Mouse (Mus musculus) embryo, embryonic 9.5 days (tissue): Measurements from ENCODE around the gene Fcmr.
A peak's percentile ranks its signal among the peaks of the same experiment; 100 is the strongest.

Source experiments
- DNase-seq: peaks from one replicate; pipeline ENCODE4 v3.0.0-alpha.2; 2017; ENCODE audit errors: extremely low spot score

Gene Fcmr

DNA sequence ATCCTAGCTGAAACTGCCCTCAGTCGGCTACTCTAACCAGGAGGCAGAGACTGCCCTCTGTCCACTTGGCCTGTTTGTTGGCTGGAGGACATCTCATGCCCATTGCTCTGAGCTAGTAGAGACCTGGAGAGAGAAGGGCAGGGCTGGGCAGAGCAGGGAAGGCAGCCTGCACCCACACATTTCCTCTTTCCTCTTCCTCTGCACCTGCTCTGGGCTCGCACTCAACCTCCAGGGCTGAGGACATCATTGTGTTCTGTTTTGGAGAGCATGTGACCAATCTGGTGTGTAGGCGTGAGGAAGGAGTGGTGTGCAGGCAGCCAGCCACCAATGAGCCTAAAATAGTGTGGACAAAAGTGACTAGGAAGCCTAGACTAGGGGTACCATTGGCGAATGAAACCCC, 1.2 kb upstream of the Fcmr start:
- DNase-seq = no peak

DNA sequence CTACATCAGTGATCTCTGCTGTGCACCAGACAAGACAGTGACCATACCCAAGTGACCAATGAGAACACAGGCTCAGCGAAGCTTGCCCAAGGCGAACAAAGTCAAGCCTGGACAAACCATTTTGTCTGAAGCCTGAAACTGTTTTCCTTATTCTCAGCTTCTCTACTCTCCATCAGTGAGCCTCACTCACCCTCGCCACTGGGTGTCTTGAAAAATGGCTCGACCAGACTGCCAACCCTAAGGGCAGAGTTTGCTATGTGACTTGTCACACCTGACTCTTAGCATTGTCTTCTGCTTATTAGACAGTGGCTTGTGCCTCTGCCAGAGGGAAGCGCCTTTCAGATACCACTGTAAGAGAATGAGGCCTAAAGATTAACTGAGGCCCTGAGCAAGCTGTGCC, 728 bp upstream of the Fcmr start:
- no peak for DNase-seq

DNA sequence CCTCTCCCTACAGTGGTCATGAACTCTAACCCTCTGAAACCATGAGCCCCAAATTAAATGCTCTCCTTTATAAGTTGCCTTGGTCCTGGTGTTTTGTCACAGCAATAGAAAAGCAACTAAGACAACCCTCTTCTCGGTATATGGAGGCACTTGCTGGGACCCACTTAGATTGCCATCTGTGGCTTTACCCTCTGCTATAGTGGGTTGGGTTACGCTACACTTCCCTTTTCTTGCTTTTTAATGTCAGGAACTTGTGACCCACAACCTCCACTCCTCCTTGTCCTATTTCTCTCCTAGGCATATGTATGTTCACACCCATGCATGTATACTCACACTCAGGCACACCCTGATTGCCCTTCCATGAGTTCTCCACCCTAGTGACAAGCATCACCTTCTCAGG, 7.4 kb downstream of the Fcmr start:
- DNase-seq = no peak

DNA sequence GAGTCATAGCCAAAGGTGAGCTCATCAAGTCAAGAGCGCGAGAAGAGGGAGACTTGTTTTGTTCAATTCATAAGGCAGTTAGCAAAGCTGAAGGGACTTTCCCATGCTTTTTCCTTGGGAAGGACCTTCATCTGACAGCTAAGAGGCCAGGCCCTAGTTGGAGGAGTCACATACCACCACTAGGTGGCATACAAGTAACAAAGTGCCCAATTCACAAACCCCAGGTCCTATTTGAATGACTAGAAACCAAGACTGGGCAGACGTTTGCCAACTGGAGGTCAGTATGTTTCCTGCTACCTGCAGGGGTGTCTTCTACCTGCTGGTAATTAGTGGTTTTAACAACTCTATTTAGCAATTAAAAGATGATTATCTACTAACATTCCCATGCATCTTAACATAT, 9.7 kb downstream of the Fcmr start:
- peak; percentile 48 for DNase-seq

DNA sequence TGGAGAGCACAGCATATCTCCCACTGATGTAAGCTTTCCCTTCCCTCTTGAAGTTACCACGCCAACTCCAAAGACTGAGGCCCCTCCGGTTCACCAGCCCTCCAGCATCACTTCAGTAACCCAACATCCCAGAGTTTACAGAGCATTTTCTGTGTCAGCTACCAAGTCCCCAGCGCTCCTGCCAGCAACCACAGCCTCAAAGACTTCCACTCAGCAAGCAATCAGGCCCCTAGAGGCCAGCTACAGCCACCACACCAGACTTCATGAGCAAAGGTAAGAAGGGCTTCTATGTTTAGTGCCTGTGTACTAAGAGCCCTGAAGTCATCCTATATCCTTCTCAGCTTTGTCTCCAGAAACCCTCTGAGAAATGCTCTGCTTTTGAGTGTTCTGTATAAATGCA, 10.4 kb downstream of the Fcmr start:
- DNase-seq = no peak

DNA sequence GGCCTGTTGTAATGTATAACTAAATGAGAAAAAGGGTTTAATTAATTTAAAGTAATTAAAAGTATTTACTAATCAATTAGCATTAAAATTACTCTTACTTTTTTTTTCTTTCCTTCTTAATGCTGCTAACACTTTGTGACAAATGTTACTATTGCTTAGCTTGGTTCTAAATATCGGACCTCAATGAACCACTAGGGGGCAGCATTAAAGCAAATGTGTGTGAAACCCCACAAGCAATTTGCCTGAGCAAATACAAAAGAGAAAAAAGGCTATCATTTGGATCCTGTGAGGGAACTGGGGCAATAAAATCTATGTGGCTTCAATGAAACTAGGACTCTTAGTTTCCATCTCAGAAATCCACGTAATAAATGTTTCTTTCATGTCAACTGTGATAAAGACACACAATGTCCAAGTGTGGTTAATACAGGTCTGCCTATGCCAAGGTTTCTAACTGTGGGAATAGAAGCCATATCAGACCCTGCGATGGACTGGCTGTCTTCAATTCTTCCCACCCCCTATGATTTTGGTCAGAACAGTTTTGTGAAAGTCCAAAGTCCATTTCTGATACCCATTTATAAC, 11.6 kb downstream of the Fcmr start:
- DNase-seq = peak; percentile 60

DNA sequence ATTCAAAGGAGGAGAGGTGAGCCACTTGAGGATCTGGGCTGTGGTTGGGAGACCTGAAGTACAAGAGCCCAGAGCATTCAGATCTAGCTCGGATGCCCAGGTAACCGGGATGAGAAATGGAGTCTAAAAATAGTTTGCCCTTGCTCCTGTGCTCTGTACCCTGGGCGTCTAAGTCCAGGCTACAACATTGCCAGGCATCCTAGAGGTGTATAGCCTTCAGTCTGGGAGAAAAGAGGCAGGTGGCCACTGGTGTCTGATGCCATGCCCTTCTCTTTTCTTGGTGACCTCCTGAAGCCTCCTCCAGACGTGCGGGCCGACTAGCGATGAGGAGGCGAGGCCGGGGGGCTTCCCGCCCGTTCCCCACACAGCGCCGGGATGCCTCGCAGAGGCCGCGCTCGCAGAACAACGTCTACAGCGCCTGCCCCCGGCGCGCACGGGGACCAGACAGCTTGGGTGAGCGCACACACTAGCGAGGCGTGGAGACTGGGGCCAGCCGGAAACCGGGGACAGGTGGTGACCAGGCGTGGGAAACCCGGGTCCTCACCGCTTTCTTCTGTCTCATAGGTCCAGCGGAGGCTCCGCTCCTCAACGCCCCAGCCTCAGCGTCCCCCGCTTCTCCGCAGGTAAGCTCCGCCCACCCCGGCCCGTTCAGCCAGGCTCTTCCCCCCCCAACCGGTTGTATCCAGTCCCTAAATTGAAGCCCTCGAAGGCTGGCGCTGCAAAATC, 12.6 kb downstream of the Fcmr start:
- peak; percentile 43 for DNase-seq

DNA sequence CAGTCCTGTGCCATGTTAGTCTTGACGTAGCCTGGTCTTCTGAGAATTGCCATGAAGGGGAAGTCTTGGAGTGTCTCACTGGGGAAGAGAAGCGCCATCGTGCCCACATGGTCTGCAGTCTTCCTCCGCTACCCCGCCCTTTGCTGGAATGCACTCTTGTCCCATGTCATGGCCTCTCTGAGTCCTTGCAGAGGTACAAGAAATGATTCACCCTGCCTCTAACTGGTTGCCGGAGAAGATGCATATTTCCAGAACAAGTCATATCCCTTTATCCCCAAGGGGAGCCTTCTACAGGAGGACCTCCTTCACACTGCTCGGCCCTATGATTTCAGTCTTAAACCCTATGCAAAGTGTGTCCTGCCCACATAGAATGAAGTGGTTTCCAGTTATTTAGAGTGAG, 14.5 kb downstream of the Fcmr start:
- no peak for DNase-seq

DNA sequence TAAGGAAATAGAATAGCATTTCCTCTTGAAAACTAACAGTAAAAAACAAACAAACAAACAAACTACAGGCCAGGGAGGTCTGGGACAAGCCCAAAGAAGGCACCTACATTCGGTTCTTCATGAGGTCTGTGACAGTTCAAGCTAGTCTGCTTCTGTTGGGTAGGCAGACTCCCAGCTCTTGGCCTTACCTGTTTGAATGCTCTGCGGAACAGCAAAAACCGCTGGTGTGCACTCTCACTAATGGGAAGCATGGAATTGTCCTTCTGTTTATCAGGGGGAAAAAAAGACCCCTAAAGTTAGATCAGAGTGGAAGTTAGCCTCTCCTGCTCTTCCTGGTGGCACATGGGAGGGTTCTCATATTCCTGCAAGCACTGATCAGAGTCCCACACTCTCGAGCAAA, 17.7 kb downstream of the Fcmr start:
- DNase-seq = no peak

DNA sequence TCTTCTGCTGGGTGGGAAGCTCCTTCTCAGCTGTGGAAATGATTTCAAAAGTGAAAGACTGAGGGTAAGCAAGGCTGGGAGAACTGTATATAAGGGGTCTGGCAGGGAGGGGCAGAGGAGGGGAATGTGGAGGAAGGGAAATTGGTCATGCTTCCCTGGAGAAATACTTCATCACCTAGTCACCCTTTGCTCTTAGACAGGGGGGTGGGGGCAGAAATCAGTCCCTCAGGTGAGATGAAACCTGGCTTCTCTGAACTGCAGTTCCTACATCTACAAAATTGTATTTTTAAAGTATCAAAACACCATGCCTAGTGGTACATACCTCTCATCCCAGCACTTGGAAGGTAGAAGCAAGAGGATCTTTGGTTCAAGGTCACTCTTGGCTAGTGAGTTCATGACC, 21.9 kb downstream of the Fcmr start, which contains the start of gene Il24:
TSS of gene Il24 (minus strand) at position 101 of the 400 bp plus-strand sequence.
- DNase-seq = no peak

DNA sequence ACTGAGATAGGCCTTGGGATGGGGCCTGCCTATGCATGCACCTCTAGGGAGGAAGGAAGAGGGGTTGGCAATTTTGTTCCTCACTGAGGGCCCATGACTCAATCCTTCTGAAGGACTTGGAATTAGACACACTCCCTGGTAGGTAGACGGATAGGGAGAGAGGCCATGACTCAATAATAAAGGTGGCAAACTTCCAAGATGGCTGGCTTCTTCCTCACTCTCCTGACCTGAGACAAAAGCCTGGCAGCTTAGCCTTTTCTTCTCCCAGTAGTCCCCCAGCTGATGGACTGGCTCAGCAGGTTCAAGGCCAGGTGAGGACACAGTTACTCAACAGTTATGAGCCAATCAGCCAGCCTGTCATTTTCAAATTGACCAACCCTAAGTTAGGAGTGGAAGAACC, 27.0 kb downstream of the Fcmr start:
- no peak for DNase-seq

DNA sequence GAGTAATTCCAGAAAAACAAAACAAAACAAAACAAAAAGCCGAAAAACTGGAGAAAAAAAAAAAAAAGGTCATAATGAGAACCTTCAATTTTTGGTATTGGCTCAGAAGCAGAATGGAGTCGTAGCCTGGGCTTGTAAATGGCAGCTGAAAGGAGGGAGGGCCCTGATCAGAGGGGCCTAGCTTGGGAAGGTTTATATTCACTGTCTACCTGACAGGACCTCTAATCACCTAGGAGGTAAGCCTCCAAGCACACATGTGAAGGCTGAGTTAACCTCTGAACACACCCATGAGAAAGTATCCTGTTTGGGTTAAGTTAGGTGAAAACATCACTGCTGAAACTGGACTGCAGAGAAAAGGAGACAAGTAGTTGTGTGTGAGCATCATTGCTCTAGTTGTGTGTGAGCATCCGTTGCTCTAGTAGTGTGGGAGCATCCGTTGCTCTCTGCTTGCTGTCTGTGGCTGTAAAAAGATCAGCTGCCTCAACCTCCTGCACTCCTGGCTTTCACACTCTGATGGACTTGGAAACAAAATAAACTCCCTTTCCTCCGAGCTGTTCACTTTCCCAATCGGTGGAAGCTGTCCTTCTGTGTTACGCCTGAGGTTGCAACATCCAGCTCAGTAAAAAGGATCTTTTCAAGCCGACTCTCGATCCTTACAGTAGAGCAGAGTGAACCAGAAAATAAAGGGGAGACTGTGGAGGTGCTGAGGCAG, 28.0 kb downstream of the Fcmr start:
- no peak for DNase-seq

DNA sequence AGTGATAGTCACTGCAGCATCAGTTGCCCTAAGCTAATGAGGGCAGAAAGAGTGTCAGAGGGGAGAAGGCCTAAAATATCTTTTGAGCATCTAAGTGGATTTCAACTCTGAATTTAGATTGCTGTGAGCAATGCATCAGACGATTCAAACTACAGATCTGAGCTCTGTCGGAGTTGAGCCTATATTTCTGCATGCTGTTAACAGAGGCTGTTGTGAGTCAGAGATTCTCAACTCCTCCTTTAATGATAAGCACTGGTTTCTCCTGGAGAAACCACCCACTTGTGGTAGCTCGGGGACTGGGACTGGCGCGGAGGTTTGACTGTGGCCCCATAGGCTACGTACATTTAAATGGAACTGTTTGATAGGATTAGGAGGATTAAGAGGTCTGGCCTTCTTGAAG, 29.0 kb downstream of the Fcmr start:
- DNase-seq = no peak

DNA sequence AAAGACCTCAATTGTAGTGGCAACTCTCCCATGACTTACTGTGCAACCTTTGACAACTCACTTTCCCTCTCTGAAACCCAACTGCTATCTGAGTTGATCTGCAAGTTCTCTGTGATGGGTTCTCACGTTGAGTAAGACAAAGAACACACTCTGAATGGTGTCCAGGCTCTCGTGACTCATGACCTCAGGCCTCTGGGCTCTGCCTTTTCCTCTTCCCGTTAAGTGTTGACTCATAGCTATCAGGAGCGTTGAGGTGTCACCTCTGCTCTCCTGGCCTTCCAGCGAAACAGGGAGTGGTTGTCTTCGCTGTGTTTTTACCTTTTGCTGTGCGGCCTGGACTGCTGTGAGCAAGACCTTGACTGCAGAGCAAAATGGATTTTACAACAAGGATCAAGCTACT, 37.0 kb downstream of the Fcmr start:
- no peak for DNase-seq

DNA sequence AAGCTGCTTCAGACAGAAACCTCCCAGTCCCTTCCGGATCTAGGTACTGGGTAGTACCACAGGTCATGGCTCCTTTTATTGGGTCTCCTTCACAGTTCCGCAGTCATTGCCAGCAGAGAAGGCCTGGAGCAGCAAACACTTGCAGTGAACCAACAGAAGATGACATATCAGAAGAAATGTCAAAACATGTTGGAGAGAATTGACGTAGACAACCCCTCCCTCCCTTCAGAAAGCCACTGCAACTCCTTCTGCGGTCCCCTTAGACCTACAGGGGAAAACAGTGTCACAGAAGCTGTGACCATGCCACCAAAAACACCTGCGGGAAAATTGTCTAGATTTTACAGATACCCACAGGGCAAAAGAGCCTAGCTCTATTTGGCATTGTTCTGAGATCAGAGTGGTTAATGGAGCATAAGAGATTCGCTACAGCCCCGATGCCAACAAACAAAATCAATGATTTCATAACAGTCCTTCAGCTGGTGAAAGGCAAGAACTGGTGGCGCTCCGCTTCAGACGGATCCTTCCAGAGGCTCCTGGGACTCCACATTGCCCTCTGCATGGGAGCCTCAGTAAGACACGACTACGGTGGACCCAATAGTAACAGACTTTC, 46.0 kb downstream of the Fcmr start, which contains the start of gene Il20:
TSS of gene Il20 (minus strand) at position 51 of the 610 bp plus-strand sequence.
- DNase-seq = no peak

DNA sequence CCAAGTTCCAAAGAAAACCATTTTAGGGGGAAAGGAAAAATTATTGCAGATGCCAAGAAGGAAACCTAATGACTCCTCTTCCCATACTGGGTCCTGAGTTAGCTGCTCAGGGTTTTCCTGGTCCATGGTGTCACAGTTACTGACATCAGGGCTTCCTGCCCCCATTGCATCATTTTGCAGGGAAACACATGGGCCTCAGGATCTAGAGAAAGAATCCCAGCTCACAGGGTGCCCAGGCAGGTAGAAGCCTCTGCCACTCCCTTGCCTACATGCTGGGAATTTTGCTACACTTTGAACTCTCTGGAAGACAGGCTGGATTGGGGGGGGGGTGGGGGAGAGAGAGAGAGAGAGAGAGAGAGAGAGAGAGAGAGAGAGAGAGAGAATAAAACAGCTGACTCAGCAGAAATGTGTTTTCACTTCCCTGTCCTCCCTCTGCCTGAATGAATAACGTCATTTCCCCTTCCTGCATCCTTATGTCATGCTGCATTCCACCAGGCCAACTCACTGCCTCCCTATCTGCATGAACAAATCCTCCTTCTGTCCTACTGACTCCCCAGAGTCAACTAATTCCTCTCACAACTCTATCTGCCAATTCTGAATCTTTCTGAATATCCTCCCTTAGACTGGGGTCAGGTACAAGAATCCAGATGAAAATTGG, 53.0 kb downstream of the Fcmr start:
- no peak for DNase-seq

DNA sequence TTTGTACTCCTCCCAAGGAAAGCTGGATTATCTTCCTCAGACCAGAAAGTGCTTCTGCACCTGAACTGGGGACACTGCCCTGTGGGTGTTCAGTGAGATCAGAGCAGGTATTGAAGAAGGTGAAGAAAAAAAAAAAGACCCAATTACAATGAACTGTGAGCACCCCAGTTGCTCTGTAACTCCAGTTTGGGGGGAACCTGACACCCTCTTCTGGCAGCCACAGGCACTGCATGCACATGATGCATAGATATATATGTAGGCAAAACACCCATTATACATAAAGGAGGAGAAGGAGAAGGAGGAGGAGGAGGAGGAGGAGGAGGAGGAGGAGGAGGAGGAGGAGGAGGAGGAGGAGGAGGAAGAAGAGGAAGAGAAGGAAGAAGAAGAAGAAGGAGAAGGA, 61.0 kb downstream of the Fcmr start:
- DNase-seq = no peak
